Mouse (Mus musculus): Measurements from ENCODE around the gene Vgf. TPM values are rescaled to one million over a fixed set of nuclear protein-coding genes. Genes with fewer than 3 reads are reported as not detected.
A peak's percentile ranks its signal among the peaks of the same experiment; 100 is the strongest.

Gene Vgf
- total RNA-seq, 2 experiments from 2014 or later: not detected

GRCm38 (mm10) chr5:137072079-137072960 is 46.1 kb downstream of the Vgf start, which contains the start of gene Serpine1:
Gene Serpine1, minus strand, starts transcription at chr5:137072268.
- DNase-seq: peak; percentile 92

DNA sequence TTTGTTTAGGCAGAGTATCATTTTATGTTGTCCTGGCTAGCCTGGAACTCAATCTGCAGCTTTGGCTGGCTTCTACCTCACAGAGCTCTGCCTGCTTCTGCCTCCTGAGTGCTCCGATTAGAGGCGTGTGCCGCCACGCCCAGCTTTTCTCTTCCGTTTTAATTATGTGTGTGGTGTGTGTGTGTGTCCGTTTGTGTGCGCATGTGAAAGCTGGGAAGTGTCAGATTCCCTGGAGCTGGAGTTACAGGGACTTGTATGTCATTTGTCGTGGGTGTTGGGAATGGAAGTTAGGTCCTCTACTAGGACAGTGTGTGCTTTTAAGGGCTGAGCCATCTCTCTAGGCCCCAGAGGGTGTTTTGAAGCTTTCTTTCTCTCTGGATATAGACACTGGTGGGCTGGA is 46.9 kb downstream of the Vgf start:
- DNase-seq: no peak

- DNase-seq: peak; percentile 85
Measured at GRCm38 (mm10) chr5:137074191-137074651, 48.0 kb downstream of the Vgf start.

GRCm38 (mm10) chr5:137075726-137076125 is 49.5 kb downstream of the Vgf start:
- DNase-seq: no peak

DNA sequence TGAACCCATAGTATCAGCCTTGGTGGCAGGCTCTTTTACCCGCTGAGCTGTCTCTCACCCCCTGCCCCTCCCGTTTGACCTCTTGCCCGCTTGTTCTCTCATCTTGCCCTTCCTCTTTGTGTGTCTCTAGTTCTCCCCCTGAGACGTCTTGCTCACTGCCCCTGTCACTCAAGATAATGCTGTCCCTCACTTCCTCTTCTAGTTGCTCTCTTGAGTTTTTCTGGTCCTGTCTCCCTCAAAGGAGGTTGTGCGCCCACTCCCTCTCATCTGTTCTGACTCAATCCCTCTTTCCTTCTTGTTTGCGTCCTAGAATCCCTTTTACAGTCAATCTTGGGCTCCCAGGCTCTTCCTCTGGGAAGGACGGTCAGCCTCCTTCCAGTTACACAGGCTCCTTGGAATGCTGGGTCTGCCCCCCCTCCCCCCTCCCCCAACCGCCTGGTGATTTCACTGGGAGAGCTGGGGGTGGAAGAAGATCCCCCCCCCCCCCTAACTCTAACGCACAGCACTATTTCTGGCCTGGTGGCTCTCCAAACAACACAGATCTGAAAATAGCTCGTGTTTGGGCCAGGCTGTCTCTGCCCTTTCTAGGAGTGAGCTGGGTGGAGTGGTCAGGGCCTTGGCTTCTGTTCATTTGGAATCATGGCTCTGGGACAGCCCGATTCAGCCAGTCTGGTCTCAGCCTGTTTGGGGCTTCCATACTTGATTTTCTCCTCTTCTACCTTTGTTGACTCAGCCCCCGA is 50.2 kb downstream of the Vgf start:
- peak; percentile 80 for DNase-seq

GRCm38 (mm10) chr5:137077187-137077586 is 51.0 kb downstream of the Vgf start:
- DNase-seq: no peak

GRCm38 (mm10) chr5:137078041-137078440 is 51.8 kb downstream of the Vgf start:
- DNase-seq: no peak

GRCm38 (mm10) chr5:137078616-137079015 is 52.4 kb downstream of the Vgf start:
- DNase-seq: no peak

DNA sequence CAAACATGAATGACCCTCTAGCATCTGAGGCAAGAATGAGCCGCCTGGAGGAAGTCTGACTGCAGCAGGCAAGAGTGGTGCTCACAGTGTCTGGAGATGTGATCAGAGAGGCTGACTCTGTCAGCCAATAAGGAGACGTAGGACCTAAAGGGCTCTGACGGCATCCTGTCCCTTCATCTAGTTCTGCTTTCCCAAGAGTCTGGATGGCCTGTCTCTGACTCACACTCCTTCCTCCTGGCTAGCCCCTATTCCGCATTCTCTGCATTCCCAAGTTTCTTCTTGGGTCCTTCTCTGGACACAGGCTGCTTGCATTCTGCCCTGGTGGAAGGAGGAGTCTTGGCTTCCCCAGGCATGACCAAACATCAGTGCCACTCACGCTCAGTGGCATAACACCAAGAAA is 53.7 kb downstream of the Vgf start:
- DNase-seq: peak; percentile 60

Small RNAs within 50 kb of the gene (microRNA-seq; reads per million reads assigned to microRNA genes)
- gene Mir702 (ENCODE audit: borderline replicate concordance in 2 of 2): 3.7 to 4.8 reads per million in 2 experiments

Other genes starting within 250 kb of the Vgf start
- 1 to 10 TPM; 4.9 to 5.7 TPM for gene Col26a1, start 143.2 kb upstream of the Vgf start, total RNA-seq (2021)
- 1 to 10 TPM; 5.6 to 6.9 TPM for gene Ift22, start 118.2 kb upstream of the Vgf start, total RNA-seq (2021)
- gene Fis1, start 73.1 kb upstream of the Vgf start, total RNA-seq (2021): 100 to 1,000 TPM; 159 to 164 TPM
- gene Cldn15, start 59.8 kb upstream of the Vgf start, total RNA-seq (2021): 1 to 10 TPM in 1 of 2 experiments, under 1 TPM in 1; 0.67 to 3.3 TPM
- gene Plod3, start 39.4 kb upstream of the Vgf start, total RNA-seq (2021): 10 to 100 TPM; 20.9 to 23.6 TPM
- 10 to 100 TPM; 61.4 to 70.4 TPM for gene Znhit1, start 38.4 kb upstream of the Vgf start, total RNA-seq (2021)
- 10 to 100 TPM; 13.5 to 23.4 TPM for gene Ap1s1, start 19.7 kb downstream of the Vgf start, total RNA-seq (2021)
- gene Serpine1, start 45.9 kb downstream of the Vgf start, total RNA-seq (2021): 1 to 10 TPM; 1.3 to 4.9 TPM
- gene Trim56, start 89.8 kb downstream of the Vgf start, total RNA-seq (2021): 1 to 10 TPM; 7.4 TPM
- not detected for gene Muc3, start 122.9 kb downstream of the Vgf start, total RNA-seq (2021)
- under 1 TPM; 0.15 to 0.27 TPM for gene Muc3a, start 186.0 kb downstream of the Vgf start, total RNA-seq (2021)

Data from gastrocnemius, postnatal 25 days (tissue).